ENCODE assay signal across 8 mouse cellular contexts in genomic region chr11:72689115-72689514, GRCm38 (mm10). TPM values are rescaled to one million over a fixed set of nuclear protein-coding genes. Genes with fewer than 3 reads are reported as not detected.
DNase-seq lines count a peak whose midpoint lies in the region; ATAC-seq and TF ChIP-seq lines count a peak whose summit lies in the region.

No protein-coding gene starts in this region.

- peak overlapping the region; percentile 85 for H3K9ac ChIP-seq in forebrain, embryonic 13.5 days
- H3K9ac ChIP-seq in liver, embryonic 13.5 days: peak overlapping the region; percentile 91
- no peak overlapping the region; the same call in 1 of the 2 replicates for H3K9ac ChIP-seq in stomach, postnatal 0 days (ENCODE audit: low read length)

- no peak for TF ChIP-seq EP300 in stomach, postnatal 0 days (optimal IDR thresholded peaks at IDR 0.05)

- peaks cover 29% of the 10 kb centered on the region for H3K36me3 ChIP-seq in megakaryocyte, embryonic 14.5 days (replicated peaks; ENCODE audit: low read length)
- H3K36me3 ChIP-seq in forebrain, embryonic 13.5 days (ENCODE audit: poor library complexity, severe bottlenecking): peaks cover 6% of the 10 kb centered on the region; the same call in 1 of the 2 replicates
- H3K36me3 ChIP-seq in liver, embryonic 13.5 days: peaks cover 3% of the 10 kb centered on the region; the same call in 1 of the 2 replicates
- no peaks in the 10 kb centered on the region; the same call in 1 of the 2 replicates for H3K36me3 ChIP-seq in stomach, postnatal 0 days (ENCODE audit: control insufficient read depth, insufficient read depth, low read length)

- WGBS in forebrain, embryonic 13.5 days: 82% methylated on average over 3 of the region's 3 CpGs
- WGBS in liver, embryonic 13.5 days (ENCODE audit: insufficient replicate concordance): 10% methylated on average over 3 of the region's 3 CpGs
- 51% methylated on average over 3 of the region's 3 CpGs for WGBS in stomach, postnatal 0 days

- no peaks in the 10 kb centered on the region for H3K9me3 ChIP-seq in megakaryocyte, embryonic 14.5 days
- H3K9me3 ChIP-seq in forebrain, embryonic 13.5 days (replicated peaks): no peaks in the 10 kb centered on the region
- no peaks in the 10 kb centered on the region for H3K9me3 ChIP-seq in liver, embryonic 13.5 days (replicated peaks)
- no peaks in the 10 kb centered on the region for H3K9me3 ChIP-seq in stomach, postnatal 0 days (ENCODE audit: control insufficient read depth, low read length)

- no peaks in the 10 kb centered on the region for H3K27me3 ChIP-seq in megakaryocyte, embryonic 14.5 days (replicated peaks)
- H3K27me3 ChIP-seq in forebrain, embryonic 13.5 days: no peaks in the 10 kb centered on the region
- no peaks in the 10 kb centered on the region for H3K27me3 ChIP-seq in liver, embryonic 13.5 days
- H3K27me3 ChIP-seq in stomach, postnatal 0 days (ENCODE audit: control insufficient read depth, insufficient read depth, low read length): no peaks in the 10 kb centered on the region

- no peak for TF ChIP-seq CTCF in stomach, postnatal 0 days (IDR thresholded peaks at IDR 0.05; ENCODE audit: low read depth)

- peak overlapping the region; percentile 91 for H3K4me2 ChIP-seq in forebrain, embryonic 13.5 days
- peak overlapping the region; percentile 91 for H3K4me2 ChIP-seq in liver, embryonic 13.5 days
- H3K4me2 ChIP-seq in stomach, postnatal 0 days (replicated peaks; ENCODE audit: low read depth): peak overlapping the region; percentile 80

- H3K4me3 ChIP-seq in megakaryocyte, embryonic 14.5 days (replicated peaks): peak overlapping the region; percentile 95
- H3K4me3 ChIP-seq in forebrain, embryonic 13.5 days: peak overlapping the region; percentile 84
- peak overlapping the region; percentile 79 for H3K4me3 ChIP-seq in liver, embryonic 13.5 days (replicated peaks)
- H3K4me3 ChIP-seq in stomach, postnatal 0 days (ENCODE audit: low read depth, low read length): peak overlapping the region; percentile 93; the same call in 1 of the 2 replicates

- peak; percentile 74 for DNase-seq in liver, embryonic 13.5 days
- no peak for DNase-seq in stomach, postnatal 0 days (ENCODE audit: low spot score)
- no peak for DNase-seq in thymus, postnatal 25 days
- DNase-seq in kidney, adult 9 months: no peak
- DNase-seq in right cerebral cortex, postnatal 14 days: no peak

- peaks cover 53% of the 10 kb centered on the region for H3K4me1 ChIP-seq in megakaryocyte, embryonic 14.5 days
- peaks cover 24% of the 10 kb centered on the region for H3K4me1 ChIP-seq in forebrain, embryonic 13.5 days
- peaks cover 78% of the 10 kb centered on the region for H3K4me1 ChIP-seq in liver, embryonic 13.5 days (replicated peaks)
- H3K4me1 ChIP-seq in stomach, postnatal 0 days (replicated peaks; ENCODE audit: control insufficient read depth, insufficient read depth): peaks cover 5% of the 10 kb centered on the region; the same call in 1 of the 2 replicates

- ATAC-seq in megakaryocyte, adult 5-6 weeks (ENCODE audit: poor library complexity, severe bottlenecking): no peak
- ATAC-seq in forebrain, embryonic 13.5 days: no peak
- ATAC-seq in liver, embryonic 13.5 days (ENCODE audit: low read depth): peak; percentile 83
- no peak for ATAC-seq in stomach, postnatal 0 days (ENCODE audit: low FRiP score, low TSS enrichment)

- H3K27ac ChIP-seq in forebrain, embryonic 13.5 days: no peak overlapping the region
- peak overlapping the region; percentile 97 for H3K27ac ChIP-seq in liver, embryonic 13.5 days
- H3K27ac ChIP-seq in stomach, postnatal 0 days (replicated peaks): no peak overlapping the region

RNA-seq across cellular contexts. Expression of gene Ankfy1, which starts 0.7 kb away (rescaled TPM):
- polyA plus RNA-seq in megakaryocyte, embryonic 14.5 days (2012; ENCODE audit: insufficient read depth, low replicate concordance): 0.19 and 3.6 TPM in 2 replicates
- total RNA-seq in megakaryocyte, adult 5-6 weeks (2015): 48.0 and 51.3 TPM in 2 replicates
- 51.5 and 56.5 TPM in 2 replicates for total RNA-seq in megakaryocyte, adult 5-6 weeks (2017)
- polyA plus RNA-seq in forebrain, embryonic 13.5 days (2015; fragmentation: Nextera tagmentation; extraction: Ambion mirVana): 21.3 and 25.5 TPM in 2 replicates
- polyA plus RNA-seq in liver, embryonic 13.5 days (2015; fragmentation: Nextera tagmentation; extraction: Ambion mirVana): 9.2 and 11.8 TPM in 2 replicates
- 7.7 and 8.4 TPM in 2 replicates for polyA plus RNA-seq in stomach, postnatal 0 days (2015; fragmentation: Nextera tagmentation; extraction: Ambion mirVana)
